Mouse (Mus musculus): ENCODE measurements around the gene Gm6401.
"Not testable (repeated sequence)": the region's sequence is repeated elsewhere in the genome, so short reads cannot be mapped to it uniquely, and the experiment has no call there.

Gm6401 gene

DNA sequence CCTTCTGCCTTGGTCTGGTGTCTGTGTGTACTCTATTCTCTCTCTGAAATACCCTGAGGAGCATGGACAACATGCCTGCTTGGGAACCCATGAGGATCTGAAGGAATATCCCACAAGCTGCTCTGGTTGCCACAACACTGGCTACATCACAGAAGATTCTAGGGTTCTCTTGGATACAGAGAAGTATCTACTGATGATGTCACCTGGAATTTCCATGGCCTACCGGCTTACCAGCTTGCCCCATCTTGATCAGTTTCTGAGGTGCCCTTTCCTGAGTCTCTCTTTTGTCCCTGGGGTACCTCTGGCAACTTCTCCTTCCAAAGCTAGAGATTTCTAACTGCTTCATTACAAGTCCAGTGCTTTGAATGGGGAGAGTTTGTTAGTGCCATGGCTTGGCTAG lies at the start of gene Gm6401:
TSS of gene Gm6401 (minus strand) at position 101 of the 400 bp plus-strand sequence.
- in situ Hi-C loops (cut with MboI; ENCODE audit: unreplicated experiment in 2 of 2) = not testable (repeated sequence)

GRCm38 (mm10) chr14:41983225-41983624 lies 15.5 kb upstream of the Gm6401 start, which contains the start of gene Gm3543:
Gm3543 (minus strand) TSS chr14:41983325.
- in situ Hi-C loops (cut with MboI; ENCODE audit: unreplicated experiment in 2 of 2) = not testable (repeated sequence)

DNA sequence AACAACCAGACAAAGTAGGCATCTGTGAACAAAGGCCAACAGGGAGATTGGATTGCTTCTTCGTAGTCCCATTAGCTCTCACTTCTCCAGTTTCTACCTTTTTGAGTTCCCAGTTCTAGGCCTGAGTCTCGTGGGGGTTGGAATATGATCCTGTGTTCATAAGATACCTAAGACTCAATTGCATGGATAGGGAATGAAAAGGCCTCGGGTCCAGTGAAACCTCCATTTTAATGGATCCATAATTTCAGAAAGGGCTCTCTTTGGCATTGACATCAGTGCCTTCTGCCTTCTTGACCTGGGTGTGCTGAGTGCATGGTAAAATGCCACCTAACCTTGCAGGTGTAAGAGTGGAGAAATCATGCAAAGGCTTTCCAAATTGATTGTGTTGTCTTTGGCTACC lies 869 bp upstream of the Gm6401 start:
- in situ Hi-C loops (cut with MboI; ENCODE audit: unreplicated experiment in 2 of 2) = not testable (repeated sequence)

DNA sequence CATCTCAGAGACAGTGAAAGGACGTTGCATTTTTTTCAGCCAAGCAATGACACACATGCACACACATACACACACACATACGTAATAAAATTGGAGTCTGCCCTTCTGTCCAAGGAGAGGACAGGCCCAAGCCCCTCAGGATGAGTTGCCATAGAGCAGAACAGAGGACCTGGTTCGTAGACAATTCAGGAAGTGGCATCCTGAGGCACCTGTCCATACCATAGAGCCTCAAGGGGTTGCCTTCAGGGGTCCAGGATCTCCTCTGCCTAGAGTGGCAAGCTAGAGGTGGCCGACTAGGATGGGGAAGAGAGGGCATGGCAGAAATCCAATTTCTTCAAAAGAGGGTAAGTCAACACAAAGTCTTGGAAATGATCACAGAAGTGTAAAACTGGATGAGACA lies 3.6 kb downstream of the Gm6401 start:
- in situ Hi-C loops (cut with MboI; ENCODE audit: unreplicated experiment in 2 of 2) = not testable (repeated sequence)

DNA sequence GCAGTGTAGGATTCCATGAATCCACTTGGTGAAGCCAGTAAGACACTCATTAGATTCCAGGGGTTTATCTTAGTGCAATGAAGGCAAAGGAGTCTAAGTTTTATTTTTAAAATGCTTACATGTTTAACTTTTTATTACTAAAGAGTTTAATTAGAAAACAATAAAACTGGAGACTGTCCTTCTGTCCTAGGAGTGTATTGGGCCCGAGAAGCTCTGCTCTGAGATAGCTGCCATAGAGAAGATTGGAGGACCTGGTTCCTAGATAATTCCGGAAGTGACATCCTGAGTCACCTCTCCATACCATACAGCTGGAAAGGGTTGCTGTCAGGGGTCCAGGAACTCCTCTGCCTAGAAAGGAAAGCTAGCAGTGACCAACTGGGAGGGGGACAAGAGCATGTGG lies 24.0 kb downstream of the Gm6401 start, which contains the start of gene 1700024B05Rik:
TSS of gene 1700024B05Rik (plus strand) at position 301 of the 400 bp plus-strand sequence.
- in situ Hi-C loops (cut with MboI; ENCODE audit: unreplicated experiment in 2 of 2) = not testable (repeated sequence)

- in situ Hi-C loops (cut with MboI; ENCODE audit: unreplicated experiment in 2 of 2) = not testable (repeated sequence)
These were observed 43.1 kb downstream of the Gm6401 start, which contains the start of gene 1700049E17Rik1 for GRCm38 (mm10) chr14:41924649-41925048. 1700049E17Rik1 (plus strand) TSS chr14:41924949.
